Mouse (Mus musculus) thymus, postnatal 14 days (tissue): ENCODE measurements around the gene Ptpro.
A peak's percentile ranks its signal among the peaks of the same experiment; 100 is the strongest.

Experiments
- DNase-seq: peaks from one replicate; pipeline ENCODE4 v3.0.0; 2021

Gene Ptpro

DNA sequence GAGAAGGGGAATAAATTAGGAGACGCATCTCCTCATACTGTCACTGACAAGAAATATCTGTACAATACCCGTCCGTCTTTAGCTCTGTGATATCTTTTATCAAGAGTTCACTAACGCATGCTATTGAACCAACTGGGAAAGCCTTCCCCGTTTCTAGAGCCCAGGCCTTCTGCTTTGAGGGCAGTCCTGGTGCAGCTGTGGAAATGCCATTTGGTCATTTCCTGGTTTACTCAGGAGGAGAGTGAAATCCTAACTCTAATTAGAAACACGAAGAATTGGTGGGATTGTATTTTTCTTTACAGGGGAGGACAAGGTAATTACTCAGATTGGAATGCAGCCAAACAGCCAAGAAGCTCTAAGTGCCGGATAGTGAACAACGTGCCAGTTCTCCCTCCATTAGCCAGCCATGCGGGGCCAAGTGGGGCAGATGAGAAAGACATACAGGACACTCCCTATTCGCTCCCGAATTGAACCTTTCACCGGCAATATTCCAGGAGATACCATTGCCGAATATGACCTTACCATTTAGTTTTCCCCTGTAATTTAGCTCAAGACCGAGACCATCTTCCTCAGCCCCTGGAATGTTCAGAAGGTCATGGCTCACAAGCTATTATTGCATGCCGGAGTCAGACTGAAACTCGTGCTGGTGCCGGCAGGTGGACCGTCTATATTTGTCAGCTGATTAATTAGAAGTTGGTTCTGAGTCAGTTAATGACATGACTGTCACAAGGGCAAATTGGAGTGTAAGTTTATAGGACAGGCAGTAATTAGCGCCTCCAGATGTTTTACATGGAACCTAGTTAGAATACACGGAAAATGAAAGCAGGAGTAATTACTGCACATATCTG is 43.1 kb downstream of the Ptpro start:
- DNase-seq, result no peak

DNA sequence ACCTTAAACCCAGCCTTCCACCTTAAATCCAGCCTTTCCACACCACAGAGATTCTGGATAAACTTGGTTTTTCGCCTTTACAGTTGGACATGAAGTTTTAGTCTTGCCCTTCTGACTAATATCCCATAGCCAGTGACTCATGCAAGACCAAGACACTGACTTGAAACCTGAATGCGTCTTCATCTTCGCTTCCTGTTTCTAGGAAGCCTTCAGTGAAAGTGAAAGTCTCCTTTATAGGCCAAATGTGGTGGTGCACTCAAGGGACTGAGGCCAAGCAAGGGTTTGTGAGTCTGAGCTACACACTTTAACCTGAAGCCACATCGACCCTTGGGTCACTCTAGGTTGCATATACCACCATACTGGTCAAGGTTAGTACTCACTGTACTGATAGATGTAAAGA is 50.4 kb downstream of the Ptpro start:
- no peak for DNase-seq

DNA sequence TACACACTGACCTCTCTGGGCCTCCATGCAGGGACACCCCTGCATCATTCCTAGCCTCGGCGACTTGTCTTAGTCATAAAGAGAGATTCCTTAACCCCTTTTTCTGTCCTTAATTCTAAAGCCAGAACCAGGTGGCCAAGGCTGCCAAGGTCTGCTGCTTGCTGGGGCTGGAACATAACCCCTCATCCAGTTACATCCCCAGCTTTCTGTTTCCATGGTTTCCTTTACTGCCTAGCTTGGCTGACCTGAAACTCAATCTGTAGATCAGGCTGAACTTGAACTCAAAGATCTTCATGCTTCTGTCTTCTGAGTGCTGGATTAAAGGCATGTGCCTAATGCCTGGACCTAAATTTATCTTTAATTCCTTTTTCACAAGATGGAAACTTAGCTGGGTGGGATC is 51.7 kb downstream of the Ptpro start:
- DNase-seq, result no peak

DNA sequence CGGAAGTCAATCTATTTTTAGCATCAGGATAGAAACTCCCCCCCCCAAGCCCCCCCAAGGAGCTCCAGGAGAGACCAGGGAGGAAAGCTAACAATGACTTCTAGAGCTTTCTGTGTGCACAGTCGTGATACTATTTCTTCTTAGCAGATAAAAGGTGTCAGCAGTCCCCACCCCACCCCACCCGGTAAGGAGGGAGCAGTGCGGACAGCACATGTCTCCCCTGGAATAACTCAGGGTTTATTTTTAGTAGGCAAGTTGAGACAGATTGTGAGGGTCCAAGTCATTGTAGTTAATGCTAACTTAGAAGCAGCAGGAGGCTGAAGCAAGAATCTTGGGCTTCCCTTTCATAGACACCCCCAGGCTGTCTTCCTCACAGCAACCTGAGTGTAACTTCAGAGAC is 63.1 kb downstream of the Ptpro start:
- no peak for DNase-seq

DNA sequence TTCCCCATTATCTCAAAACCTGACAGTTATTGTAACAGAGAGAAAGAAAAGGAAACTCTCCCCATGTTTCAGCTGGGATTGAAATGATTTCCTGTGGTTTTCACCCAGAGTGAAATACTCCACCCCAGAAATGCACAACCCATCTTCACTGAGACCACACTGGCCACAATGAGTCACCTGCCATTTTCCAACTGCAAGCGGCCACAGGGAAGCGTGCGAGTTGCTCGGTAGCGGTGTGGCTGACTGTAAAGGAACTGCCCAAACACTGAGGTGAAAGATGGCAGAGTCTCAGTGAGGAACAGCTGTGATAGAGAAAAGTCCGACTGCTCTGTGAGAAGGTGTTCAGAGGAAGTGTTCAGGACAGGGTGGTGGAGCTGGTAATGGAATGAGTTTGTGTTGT is 64.2 kb downstream of the Ptpro start:
- DNase-seq, result no peak

DNA sequence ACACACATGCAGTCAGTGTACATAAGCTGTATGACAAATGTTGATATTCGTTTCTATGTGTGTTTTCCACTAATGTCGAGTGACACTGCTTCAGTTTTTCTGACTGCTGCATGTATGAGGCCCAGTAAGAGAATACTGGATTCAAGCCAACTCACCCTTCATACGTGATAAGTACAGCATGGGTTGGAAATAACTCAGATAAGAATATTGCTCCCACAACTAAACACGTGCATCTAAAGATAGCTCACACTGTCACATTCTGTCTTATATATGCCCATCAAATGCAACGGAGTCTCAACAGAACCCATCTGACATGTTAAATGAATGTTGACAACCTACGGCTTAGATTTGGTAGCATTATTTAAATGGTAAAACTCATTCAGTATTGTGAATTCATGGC is 65.4 kb downstream of the Ptpro start:
- DNase-seq, result no peak

DNA sequence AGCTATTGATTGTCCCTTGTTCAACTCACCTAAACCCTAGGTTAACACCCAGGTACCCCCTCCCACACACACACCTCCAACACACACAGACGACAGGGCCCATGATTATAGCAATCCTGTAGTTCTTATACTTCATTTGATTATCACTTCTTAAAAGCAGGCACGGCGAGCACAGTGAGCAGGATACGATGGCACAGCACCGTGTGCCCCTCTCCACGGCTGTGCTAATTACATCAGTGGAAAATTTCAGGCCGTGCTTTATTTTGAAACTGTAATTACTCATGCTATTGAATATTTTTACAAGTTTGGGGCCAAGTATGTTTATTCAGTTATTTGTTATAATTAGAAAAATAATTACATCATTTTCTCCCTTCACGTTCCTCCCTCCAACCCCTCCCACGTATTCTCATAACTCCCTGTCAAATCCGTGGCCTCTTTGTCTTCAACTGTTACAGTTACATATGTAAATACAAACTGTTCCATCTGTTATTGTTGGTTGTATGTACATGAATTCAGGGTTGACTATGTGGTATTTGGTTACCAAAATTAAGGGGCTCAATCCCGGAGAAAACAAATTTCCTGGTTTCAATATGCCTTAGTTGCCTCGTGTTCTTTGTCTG is 66.2 kb downstream of the Ptpro start:
- DNase-seq, result no peak

DNA sequence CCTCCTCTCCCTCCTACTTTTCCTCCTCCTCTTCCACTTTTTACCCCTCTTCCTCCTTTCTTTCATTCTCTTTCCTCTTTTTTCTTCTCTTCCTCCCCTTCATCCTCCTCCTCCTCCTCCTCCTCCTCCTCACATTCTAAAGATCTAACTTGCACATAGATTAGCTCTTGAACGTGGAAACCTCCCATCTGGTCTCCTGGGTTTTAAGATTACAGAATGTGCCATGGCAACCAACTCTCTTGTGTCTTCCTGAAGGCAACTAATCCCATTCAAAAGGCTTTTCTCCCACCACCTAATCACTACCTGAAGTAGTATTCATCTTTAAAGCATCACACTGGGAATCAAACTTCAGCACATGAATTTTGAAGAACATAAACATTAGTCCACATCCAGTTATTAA is 67.5 kb downstream of the Ptpro start:
- DNase-seq, result no peak

DNA sequence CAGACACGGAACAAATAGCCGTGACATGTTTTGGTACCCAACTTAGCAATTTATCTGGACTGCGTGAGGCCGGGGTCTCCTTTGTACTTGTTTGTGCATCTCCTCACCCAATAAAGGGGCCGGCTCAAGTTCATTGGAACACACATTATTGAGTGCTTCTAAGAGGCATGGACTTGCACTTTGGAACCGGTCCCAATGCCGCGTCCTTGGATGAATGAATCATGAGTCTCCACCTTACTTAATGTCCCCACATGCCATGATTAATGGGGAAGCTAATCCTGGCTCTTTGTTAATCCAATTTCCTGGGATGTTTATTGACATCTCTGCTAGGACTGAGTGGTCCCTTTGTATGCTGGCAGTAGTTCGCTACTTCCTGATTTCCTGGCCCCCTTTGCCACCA is 75.6 kb downstream of the Ptpro start:
- no peak for DNase-seq

DNA sequence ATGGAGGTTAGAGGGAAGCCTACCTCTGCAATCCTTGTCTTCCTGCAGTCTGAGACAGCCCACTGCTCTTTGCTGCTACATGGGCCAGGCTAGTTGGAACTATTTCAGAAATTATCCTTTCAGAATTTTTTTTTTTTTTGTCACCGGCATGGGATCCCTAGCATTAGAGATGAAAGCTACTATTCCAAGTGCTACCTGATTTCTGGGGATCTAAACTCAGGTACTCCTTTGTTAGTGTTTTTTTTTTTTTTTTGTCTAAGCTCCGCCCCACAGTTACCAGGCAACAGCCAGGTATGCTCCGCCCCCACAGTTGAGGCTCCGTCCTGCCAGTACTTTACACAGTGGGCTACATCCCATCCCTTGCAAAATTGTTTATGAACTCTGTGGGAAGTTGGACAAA is 76.1 kb downstream of the Ptpro start:
- DNase-seq, result no peak

DNA sequence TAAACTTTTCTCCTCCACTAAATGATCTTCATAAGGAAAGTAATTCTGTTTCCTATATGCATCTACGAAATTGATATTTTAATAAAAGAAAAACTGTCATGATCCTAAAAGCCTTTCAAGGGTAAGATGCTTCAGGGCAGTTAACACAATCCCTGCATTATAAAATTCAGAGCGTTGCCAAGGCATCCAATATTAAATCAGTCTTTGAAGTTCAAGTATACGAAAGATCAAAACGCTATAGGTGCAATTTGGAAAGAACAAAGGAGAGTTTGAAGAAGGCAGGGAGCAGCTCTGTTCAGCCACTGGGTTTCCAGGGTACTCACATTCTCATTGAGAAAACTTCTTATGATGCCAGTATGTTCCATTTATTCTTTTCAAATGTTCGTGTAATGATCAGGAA is 78.7 kb downstream of the Ptpro start:
- no peak for DNase-seq

DNA sequence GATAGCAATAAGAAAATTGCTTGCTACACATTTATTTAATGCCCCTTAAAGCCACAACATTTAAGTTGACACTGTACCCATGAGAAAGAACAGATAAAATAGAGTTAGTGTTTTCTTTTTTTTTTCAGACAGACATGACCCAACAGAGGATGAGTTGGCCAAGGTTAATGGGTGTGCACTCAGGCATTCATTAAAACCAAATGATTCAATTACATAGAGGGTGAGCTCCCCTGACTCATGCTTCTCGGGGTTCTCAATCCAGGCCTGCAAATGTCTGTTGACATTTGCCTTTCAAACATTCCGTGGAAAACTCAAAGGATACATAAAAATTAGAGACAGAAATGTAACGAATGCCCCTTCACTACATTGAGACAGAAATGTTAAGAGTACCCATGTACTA is 79.7 kb downstream of the Ptpro start:
- no peak for DNase-seq

DNA sequence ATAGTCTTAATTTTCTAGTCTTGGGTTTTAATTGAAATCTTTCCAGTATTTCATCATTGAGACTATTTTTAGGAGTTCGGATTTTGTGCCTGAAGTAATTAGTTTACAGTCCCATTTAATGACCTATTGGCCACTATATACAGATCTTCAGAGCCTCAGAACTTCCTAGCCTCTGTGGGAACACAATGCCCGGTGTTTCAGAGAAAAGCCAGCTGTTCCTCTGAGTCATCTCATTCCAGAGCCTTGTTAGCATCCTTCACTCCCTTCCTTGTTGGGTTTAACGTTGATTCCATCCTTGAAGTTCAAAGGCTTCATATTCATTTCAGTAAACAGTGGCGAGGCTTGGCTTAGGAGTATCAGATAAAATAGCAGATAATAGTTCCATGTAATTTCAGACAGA is 87.0 kb downstream of the Ptpro start:
- no peak for DNase-seq

DNA sequence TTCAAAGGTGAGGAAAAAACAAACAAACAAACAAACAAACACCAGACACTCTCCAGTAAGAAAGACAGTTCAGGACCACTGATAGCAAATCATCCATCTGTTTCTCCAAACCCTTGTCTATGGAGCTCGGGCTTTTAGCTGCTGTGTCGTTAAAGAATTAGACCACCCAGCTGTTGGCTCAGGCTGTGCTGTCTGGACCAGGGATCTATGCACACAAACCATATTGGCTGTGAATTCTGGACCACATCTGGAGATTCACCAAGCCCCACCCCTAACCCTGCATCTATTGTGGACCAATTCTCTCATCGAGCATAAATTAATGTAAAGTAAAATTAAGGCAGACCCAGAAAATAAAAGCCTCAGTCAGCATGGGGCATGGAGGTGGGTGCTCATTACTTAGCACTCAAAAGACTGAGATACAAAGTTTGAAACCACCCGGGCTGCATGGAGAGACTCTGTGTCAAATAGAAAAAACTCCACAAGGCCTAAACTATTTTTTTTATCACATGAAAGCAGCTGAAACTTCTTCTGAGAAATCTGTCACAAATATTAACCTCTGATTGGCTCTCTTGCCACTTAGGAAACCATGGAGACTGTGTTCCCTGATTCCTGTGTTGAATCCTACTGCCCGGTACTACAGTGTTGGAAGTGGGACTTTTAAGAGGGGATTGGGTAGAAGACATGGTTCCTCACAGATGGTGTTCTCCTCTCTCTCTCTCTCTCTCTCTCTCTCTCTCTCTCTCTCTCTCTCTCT is 91.7 kb downstream of the Ptpro start:
- no peak for DNase-seq

DNA sequence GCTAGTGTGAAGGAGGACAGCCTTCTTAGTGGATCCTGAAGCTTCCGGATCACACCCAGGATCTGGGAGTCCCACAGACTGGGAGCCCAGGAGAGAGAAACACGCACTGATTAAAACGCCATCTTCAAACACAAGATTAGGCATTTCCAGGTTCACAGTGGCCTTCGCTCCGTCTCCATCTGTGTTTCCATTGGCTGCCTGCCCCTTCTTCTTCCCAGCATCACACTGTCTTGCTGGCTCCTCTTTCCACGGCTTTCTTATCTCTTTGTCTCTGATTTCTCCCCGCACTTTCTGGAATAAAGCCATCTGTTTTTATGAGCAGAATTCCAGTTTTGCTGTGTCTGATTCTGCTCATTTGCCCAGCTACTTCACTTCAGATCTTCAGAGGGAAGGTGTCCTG is 108.0 kb downstream of the Ptpro start:
- no peak for DNase-seq

DNA sequence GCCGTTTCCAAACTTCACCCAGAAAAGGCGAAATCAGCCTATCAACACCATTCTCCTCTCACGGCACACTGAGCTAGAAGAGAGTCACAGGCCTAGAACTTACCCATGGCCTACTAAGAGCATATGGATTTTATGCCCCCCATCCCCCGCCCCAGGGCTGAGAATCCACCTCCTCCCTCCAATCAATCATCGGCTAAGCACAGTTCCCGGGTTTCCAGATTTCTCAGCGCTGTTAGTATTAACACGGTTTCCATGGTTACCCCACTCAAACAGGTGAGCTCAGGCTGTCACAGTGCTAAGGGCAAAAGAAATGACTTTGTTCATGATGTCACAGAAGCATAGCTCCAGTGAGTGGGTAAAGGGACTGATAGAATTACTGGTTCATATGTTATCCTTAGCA is 110.1 kb downstream of the Ptpro start:
- no peak for DNase-seq

DNA sequence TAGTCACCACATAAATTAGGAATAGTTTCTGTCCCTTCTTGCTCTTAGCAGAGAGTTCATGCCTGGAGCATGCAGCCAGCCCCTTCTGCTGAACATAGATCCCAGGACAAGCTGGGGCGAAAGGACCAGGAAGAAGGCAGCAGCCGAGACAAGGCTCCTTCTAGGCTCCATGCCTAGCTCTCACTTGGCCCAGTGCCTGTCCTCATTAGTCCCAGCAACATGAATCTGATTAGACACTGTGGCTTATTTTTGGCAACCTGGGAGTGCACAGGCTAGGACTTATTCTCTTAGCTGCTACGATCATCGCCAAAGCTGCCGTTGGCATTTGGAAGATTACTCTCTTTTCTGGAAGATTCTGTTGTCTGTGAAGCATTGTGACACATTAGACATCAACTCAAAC is 112.6 kb downstream of the Ptpro start:
- DNase-seq, result no peak

DNA sequence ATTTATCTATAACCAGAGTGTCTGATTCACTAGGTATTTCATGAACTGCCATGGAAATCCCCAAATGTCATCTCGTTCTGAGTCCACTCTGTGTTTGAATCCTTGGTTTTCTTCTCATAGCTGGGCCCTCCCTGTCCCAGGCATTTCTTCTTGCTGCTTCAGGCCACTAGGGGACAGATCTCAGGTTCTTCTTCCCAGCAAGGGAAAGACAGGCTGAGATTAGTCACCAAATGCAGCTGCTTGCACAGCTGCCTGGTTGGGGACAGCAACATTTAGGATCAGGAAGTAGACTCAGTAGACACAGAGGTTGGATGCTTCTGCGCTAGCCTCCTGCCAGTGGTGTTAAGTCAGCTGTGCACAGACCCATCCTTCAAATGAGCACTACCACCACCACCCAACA is 113.5 kb downstream of the Ptpro start:
- DNase-seq, result no peak

DNA sequence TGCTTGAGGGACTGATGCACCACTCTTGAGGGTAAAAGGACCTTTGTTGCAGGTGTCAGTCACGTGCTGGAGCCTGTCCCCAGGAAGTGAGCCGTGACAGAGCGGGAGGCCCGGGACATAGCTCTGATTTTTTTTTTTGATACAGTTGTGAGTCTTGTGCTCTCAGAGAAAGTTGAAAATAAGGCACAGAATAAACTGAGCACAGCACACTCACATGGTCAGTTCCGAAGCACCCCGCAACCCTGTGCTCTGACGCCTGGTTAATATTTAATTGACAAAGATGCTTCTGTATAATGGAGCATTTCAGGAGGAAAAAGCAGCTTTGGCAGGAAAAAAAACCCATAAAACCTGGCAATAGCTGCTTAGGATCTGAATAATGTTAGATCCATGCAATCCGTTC is 118.6 kb downstream of the Ptpro start:
- DNase-seq, result peak; percentile 13

DNA sequence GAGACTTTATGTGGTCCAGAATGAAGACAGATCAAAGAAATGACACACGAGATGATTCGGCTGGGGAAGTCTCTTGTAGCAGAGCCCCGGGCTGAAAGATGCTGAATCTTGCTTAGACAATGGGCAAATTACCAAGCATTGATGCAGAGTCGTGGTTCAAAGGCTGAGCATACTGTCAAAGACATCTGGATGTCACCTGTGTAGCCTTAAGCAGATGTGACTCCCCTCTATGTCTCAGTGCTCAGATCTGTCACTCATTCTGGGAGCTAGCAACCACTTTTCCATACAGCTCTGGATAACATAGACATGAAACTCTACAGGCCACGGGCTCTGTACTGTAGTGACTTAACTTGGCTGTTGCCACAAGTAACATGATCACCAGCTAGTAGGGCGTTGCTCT is 119.3 kb downstream of the Ptpro start:
- no peak for DNase-seq

DNA sequence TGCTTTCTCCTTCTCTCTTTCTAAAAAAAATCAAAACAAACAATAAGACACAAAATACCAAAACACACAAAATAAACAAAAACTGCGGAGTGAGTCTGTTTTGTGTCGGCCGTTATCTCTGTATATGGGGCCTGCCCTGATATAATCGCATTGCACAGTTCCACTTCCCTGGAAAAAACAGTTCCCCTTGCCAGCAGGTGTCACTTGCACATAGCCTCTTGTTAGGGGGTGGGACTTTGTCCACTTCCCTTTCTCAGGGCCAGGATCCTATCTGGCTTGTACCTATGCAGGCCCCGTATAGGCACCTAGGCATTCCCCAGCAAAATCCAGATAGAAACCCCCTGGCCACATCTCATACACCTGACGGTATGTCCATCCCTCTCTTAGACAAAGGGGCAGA is 121.8 kb downstream of the Ptpro start:
- DNase-seq, result no peak

DNA sequence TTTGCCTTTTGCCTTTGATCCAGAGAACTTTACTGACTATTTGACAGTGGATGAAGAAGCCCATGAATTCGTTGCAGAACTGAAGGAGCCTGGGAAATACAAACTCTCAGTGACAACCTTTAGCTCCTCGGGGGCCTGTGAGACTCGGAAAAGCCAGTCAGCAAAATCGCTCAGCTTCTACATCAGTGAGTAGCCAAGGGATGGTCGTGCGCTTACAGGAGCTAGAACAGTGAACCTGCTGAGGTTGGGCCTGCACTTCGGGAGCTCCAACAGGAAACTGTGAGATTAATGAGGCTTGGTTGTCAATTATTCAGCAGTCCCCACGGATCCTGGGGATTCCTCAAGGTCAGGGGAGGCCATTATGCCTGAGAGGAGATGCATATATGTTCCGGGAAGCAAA is 130.4 kb downstream of the Ptpro start:
- no peak for DNase-seq

DNA sequence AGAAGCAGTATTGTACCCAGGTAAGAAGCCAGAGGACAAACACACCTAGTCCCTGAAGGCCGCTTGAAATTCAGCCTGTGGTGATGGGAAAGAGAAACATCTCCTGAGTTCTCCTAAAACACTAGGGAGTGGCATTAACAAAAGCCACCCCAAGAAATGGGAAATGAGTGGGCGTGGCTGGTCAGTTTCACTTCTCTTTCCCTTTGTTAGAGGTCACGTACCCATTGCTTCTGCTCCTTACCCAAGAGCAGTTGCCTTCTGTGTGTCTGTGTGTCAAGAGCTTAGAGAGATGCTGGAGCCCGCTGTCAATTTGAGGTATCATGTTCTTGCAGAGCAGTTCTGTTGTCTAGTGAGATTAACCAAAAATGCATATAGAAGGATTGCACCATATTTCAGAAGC is 134.2 kb downstream of the Ptpro start:
- DNase-seq, result no peak

DNA sequence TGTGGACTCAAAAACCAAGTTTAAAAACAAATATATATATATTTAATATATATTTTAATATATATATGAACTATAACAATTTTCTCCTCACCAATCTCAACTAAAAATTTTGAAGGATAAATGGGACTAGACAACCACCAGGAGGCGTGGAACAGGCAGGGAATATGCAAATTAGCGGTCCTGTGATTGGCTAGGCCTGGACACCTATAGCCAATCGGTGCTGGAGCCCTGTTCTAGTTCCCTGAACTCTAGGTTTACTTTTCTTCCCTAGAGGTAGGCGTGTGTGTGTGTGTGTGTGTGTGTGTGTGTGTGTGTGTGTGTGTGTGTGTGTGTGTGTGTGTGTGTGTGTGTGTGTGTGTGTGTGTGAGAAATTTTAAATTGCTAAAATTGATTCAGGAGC is 134.8 kb downstream of the Ptpro start:
- DNase-seq, result no peak
